Mouse (Mus musculus) neural tube, embryonic 14.5 days (tissue): ENCODE results near the gene Sac3d1. TPM values are rescaled to one million over a fixed set of nuclear protein-coding genes. Genes with fewer than 3 reads are reported as not detected.
A peak's percentile ranks its signal among the peaks of the same experiment; 100 is the strongest.
"Not testable (repeated sequence)": the region's sequence is repeated elsewhere in the genome, so short reads cannot be mapped to it uniquely, and the experiment has no call there.

ENCODE experiments used
- ATAC-seq: fragments of 200-750 bp; cut with Nextera tagmentation; 2 replicates; pipeline ENCODE4 v1.8.0; 2017; ENCODE audit warnings: low read depth, mild to moderate bottlenecking, moderate TSS enrichment, moderate library complexity
- H3K27ac ChIP-seq: fragments of 300-500 bp; sonication (generic); 2 replicates; pipeline ENCODE4 v1.5.1; 2014; ENCODE audit warnings: low read depth, mild to moderate bottlenecking, control low read depth, low read length, moderate library complexity, mixed read lengths
- H3K27me3 ChIP-seq: fragments of 300-500 bp; sonication (generic); 2 replicates; pipeline ENCODE4 v1.6.1; 2014; ENCODE audit warnings: low read length; ENCODE audit not compliant: control insufficient read depth, insufficient read depth
- H3K36me3 ChIP-seq: fragments of 300-500 bp; sonication (generic); 2 replicates; pipeline ENCODE4 v1.6.1; 2014; ENCODE audit warnings: low read length, mixed read lengths; ENCODE audit not compliant: control insufficient read depth, insufficient read depth
- H3K4me1 ChIP-seq: fragments of 300-500 bp; sonication (generic); 2 replicates; pipeline ENCODE4 v1.6.1; 2014; ENCODE audit warnings: low read length; ENCODE audit not compliant: control insufficient read depth, insufficient read depth
- H3K4me2 ChIP-seq: fragments of 300-500 bp; sonication (generic); 2 replicates; pipeline ENCODE4 v1.6.1; 2014; ENCODE audit warnings: mild to moderate bottlenecking, low read depth, low read length, control low read depth
- H3K4me3 ChIP-seq: fragments of 300-500 bp; sonication (generic); 2 replicates; pipeline ENCODE4 v1.5.1; 2014; ENCODE audit warnings: low read depth, low read length, control low read depth, mixed read lengths
- H3K9ac ChIP-seq: fragments of 300-500 bp; sonication (generic); replicated peaks from 2 replicates; pipeline ENCODE4 v1.6.1; 2014; ENCODE audit warnings: low read depth, mild to moderate bottlenecking, control low read depth, low read length, mixed read lengths
- H3K9me3 ChIP-seq: fragments of 300-500 bp; sonication (generic); 2 replicates; pipeline ENCODE4 v1.6.1; 2016; ENCODE audit warnings: low read length; ENCODE audit not compliant: control insufficient read depth
- WGBS: fragments of 180-500 bp; shearing (Covaris S2); extraction: QIAGEN DNeasy Blood & Tissue Kit; methylation state at CpG from one replicate; pipeline ENCODE4 v1.1.7; 2014; 5-methylcytosine and 5-hydroxymethylcytosine counted together
- polyA plus RNA-seq: library from polyadenylated mRNA; unstranded; fragments of >200 nt; fragmentation: Nextera tagmentation; extraction: Ambion mirVana; gene quantifications from 2 replicates; pipeline ENCODE4 v1.2.1, GENCODE M21; 2014

The Sac3d1 gene
- polyA plus RNA-seq, 1 experiment from 2014 or later: 53.1 TPM

DNA sequence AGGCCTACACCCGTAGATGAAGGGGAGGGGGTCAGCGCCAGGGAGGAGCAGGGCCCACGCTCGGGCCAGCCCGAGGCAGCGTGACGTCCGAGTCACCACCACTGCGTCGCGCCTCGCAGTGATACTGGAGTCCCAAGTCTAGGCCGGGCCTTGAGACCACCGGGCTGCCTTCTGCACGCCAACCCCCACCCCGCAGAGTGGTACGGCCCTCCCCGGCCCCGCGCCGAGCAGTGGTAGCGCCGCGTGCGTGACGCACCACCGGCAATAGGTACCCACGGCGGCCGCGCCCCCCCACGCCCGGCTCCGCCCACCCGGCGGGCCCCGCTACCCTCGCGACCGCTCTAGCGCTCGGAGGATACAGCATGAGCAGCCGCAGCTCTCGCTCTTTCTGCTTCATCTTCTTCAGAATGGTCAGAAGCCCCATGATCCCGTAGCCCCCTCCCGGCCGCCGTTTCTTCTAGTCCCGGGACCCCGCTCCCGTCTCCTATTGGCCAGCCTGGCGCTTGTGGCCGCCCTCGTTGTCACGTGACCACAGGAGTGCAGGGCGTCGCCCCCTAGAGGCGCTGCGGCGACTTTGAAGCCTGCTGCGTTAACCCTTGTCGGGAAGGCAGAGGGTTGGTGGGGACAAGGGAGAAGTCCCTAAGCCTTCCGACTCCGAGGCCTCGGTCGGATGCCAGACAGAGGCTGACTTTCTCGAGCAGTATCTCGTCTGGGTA lies 22.4 kb upstream of the Sac3d1 start, which contains the start of gene Batf2:
Gene Batf2, plus strand, starts transcription at position 306 of the 716 bp plus-strand sequence.
- WGBS: under 1% methylated on average over 67 of the region's 68 CpGs
- peak within 1 kb of the TSS; percentile 96 for H3K27ac ChIP-seq
- ATAC-seq: peak; percentile 95

DNA sequence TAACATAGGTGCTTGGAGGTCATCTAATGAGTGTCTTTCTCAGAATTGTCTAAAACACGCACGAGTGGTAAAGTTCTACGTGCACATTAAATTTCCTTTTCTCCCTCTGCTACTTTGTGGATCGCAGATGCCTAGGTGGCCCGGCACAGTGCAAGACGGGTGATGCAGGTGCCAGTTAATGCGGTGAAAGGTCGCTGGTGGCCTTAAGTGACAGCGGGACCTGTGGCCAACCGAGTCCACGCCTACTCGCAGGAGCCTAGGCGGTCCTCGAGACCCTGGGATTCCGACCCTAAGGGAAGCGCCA lies 21.9 kb upstream of the Sac3d1 start:
- no peaks in the 10 kb centered on the region; the same call in 1 of the 2 replicates for H3K27me3 ChIP-seq
- peak overlapping the region; percentile 89 for H3K4me2 ChIP-seq
- peak overlapping the region; percentile 96 for H3K27ac ChIP-seq
- peak overlapping the region; percentile 58 for H3K4me3 ChIP-seq
- peaks cover 11% of the 10 kb centered on the region for H3K36me3 ChIP-seq
- peak overlapping the region; percentile 77 for H3K9ac ChIP-seq
- ATAC-seq: no peak
- 6% methylated on average over 16 of the region's 16 CpGs for WGBS
- no peaks in the 10 kb centered on the region for H3K9me3 ChIP-seq
- peaks cover 11% of the 10 kb centered on the region for H3K4me1 ChIP-seq

More for the DNA sequence above, 22.4 kb upstream of the Sac3d1 start, which contains the start of gene Batf2:
- Histone ChIP-seq H3K4me2 (peak within 1 kb of the TSS; percentile 89), H3K9me3 (no peaks in the 10 kb centered on the region), H3K27me3 (no peaks in the 10 kb centered on the region; the same call in 1 of the 2 replicates), H3K36me3 (peaks cover 7% of the 10 kb centered on the region), H3K4me1 (peaks cover 11% of the 10 kb centered on the region), H3K9ac (peak within 1 kb of the TSS; percentile 77), H3K4me3 (peak within 1 kb of the TSS; percentile 58)

DNA sequence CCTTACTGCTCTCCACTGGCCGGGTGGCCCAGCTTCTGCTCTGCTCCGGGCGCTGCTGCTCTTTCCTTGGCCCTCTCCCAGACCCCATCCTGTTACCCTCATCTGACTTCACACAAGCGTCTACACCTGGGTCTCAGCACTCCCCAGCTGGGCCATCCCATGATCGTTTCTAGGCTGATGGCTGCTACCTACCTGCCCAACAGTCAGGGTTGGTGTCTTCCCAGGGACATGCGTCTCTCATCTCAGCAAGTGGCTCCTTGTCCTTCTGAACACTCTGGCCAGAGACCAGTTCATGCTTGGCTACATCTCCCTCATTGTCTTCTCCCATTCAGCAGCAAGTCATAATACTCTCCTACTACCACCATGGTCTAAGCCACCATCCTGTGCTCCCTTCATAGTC lies 21.3 kb upstream of the Sac3d1 start:
- Histone ChIP-seq H3K9ac (peak overlapping the region; percentile 77; the same call in 1 of the 2 replicates), H3K36me3 (peaks cover 11% of the 10 kb centered on the region), H3K9me3 (no peaks in the 10 kb centered on the region), H3K27me3 (no peaks in the 10 kb centered on the region; the same call in 1 of the 2 replicates), H3K4me2 (peak overlapping the region; percentile 89), H3K27ac (no peak overlapping the region; the same call in 1 of the 2 replicates), H3K4me3 (peak overlapping the region; percentile 58), H3K4me1 (peaks cover 11% of the 10 kb centered on the region)
- 92% methylated on average over 6 of the region's 6 CpGs for WGBS
- no peak for ATAC-seq

DNA sequence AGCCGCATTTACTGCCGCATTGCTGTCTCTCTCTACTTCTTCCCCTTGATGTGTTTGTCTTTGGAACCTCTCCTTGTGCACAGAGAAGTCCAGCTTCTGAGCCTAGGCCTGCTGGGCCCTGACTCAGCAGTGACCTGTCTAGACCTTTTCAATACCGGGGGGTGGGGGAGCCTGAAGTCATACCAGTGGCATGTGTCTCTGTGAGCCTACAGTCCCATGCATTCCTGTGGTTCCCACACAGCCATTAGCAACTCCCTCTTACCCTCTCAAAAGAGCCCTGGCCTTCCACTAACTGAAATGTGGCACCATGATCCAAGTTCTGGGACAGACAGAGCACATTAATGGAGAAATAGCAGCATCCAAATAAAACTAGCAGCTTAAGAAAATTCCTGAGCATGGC lies 17.9 kb upstream of the Sac3d1 start:
- peaks cover 6% of the 10 kb centered on the region for H3K4me1 ChIP-seq
- 87% methylated on average over 3 of the region's 3 CpGs for WGBS
- ATAC-seq: no peak
- H3K27me3 ChIP-seq: no peaks in the 10 kb centered on the region; the same call in 1 of the 2 replicates
- H3K9ac ChIP-seq: no peak overlapping the region
- H3K4me2 ChIP-seq: no peak overlapping the region
- H3K9me3 ChIP-seq: no peaks in the 10 kb centered on the region
- no peak overlapping the region for H3K27ac ChIP-seq
- peaks cover 11% of the 10 kb centered on the region for H3K36me3 ChIP-seq
- H3K4me3 ChIP-seq: no peak overlapping the region

DNA sequence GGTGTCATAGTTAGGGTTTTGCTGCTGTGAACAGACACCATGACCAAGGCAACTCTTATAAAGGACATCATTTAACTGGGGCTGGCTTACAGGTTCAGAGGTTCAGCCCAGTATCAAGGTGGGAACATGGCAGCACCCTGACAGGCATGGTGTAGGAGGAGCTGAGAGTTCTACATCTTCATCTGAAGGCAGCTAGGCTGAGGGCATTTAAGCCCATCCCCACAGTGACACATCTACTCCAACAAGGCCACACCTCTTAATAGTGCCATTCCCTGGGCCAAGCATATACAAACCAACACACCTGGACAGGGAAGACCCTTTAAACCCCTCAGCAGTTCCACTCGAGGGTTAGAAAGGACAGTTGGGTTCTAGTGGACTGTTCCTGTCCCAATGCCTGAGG lies 14.7 kb upstream of the Sac3d1 start:
- not testable (repeated sequence) for H3K4me1 ChIP-seq, H3K4me2 ChIP-seq, H3K9ac ChIP-seq, H3K27me3 ChIP-seq, H3K9me3 ChIP-seq, ATAC-seq, H3K27ac ChIP-seq, H3K4me3 ChIP-seq
- 47% methylated on average over 1 of the region's 1 CpGs for WGBS
- peaks cover 11% of the 10 kb centered on the region for H3K36me3 ChIP-seq

DNA sequence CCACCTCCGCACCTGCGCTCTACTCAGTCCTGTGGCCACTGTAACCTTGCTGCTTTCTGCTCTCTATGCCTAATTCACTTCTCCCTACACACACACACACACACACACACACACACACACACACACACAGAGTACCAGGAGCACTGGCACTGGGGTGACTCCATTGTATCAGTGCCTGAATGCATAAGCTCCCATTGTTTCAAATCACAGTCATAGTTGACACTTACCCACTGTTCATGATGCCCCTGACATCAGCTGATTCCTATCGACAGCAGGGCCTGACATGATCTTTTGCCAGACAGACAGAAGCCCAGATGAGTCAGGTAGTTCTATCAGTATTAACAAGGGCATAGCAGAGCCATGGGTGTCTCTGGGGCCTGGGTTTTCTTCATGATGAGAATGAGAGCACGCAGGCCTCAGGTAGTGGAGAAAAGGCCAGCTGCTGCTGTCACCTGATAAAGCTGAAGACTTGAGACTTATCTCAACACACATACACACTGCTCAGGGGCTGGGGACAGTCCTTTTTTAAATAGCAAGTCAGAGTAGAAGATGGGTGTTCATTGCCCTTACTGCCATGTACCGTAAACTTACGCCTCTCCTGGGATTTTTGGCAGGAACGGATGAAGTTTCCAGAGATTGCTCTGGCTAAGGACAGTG lies 13.8 kb upstream of the Sac3d1 start:
- Histone ChIP-seq H3K4me3 (no peak overlapping the region), H3K9ac (no peak overlapping the region), H3K4me1 (peaks cover 3% of the 10 kb centered on the region; the same call in 1 of the 2 replicates), H3K4me2 (no peak overlapping the region), H3K9me3 (no peaks in the 10 kb centered on the region), H3K27ac (no peak overlapping the region), H3K27me3 (no peaks in the 10 kb centered on the region), H3K36me3 (peaks cover 11% of the 10 kb centered on the region)
- ATAC-seq: no peak
- whole genome bisulfite sequencing: 80% methylated on average over 7 of the region's 7 CpGs

DNA sequence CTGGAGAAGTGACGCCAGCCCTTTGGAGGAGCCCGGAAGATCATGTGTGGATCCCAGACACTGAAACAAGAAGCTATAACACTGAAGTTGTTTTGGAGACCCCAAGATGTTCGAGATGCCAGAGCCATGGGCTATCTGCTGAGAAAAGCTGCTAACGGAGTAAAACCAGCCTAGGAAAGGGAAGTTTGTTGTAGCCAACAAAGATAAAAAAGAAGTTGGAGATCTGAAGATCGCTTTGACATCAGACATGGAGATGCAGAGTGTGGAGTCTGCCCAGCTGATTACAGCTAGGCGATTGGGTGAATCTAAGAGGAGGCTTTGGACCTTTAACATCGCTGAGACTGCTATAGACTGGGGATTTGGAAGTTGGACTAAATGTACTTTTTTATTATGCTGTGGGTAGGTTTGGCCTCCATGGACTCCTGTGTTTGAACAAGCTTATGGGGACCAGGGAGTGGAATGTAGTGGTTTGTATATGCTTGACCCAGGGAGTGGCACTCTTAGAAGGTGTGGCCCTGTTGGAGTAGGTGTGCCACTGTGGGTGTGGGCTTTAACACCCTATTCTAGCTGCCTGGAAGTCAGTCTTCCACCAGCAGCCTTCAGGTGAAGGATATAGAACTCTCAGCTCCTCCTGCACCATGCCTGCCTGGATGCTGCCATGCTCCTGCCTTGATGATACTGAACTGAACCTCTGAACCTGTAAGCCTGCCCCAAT lies 12.1 kb upstream of the Sac3d1 start:
- not testable (repeated sequence) for H3K9ac ChIP-seq, H3K36me3 ChIP-seq, H3K4me1 ChIP-seq, H3K27ac ChIP-seq, ATAC-seq, H3K9me3 ChIP-seq, H3K27me3 ChIP-seq, H3K4me3 ChIP-seq, H3K4me2 ChIP-seq
- 83% methylated on average over 7 of the region's 7 CpGs for WGBS

DNA sequence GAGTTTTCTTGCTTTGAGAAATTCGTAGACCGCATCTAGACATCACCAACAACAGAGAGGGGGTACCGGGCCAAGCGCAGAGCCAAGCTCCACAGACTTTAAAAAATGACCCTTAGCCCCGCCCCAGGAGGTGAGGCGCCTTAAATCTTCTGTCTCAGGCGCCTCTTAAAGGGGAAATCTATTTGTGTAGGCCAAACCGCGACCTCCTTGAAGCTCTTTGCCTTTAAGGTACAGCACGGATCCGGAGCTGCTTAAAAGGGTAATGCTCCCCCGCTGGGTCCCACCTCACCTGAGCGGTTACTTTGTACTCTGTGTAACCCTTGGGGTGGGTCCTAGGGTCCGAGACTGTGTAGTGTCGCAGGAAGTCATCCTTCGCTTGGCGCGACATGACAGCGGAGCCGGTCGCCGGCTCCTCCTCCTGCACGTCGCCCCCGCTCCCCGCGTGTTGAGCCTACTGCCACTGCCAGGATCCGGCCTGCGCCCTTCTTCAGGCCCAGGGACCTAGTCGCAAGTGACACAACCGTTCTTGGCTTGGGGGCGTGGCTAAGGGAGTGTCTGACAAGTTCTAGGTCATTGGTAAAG lies 9.4 kb upstream of the Sac3d1 start, which contains the start of gene Snx15:
Gene Snx15, minus strand, starts transcription at position 545 of the 582 bp plus-strand sequence.
- Histone ChIP-seq H3K4me1 (peaks cover 3% of the 10 kb centered on the region; the same call in 1 of the 2 replicates), H3K9me3 (no peaks in the 10 kb centered on the region), H3K4me2 (peak within 1 kb of the TSS; percentile 45), H3K4me3 (peak within 1 kb of the TSS; percentile 48), H3K27ac (peak within 1 kb of the TSS; percentile 88), H3K27me3 (no peaks in the 10 kb centered on the region), H3K9ac (peak within 1 kb of the TSS; percentile 63), H3K36me3 (no peaks in the 10 kb centered on the region)
- ATAC-seq: peak; percentile 95
- under 1% methylated on average over 32 of the region's 32 CpGs for whole genome bisulfite sequencing
